Mouse (Mus musculus) cerebellum, adult 11 months (tissue): ENCODE results near the gene Cbfa2t2.
A peak's percentile ranks its signal among the peaks of the same experiment; 100 is the strongest.

Experiments
- DNase-seq: peaks from one replicate; pipeline ENCODE4 v3.0.0; 2022

The Cbfa2t2 gene

GRCm38 (mm10) chr2:154426188-154426904, 9.9 kb upstream of the Cbfa2t2 start:
- DNase-seq: no peak

GRCm38 (mm10) chr2:154426905-154427852, 9.1 kb upstream of the Cbfa2t2 start:
- no peak for DNase-seq

- no peak for DNase-seq
These were observed 8.4 kb upstream of the Cbfa2t2 start for GRCm38 (mm10) chr2:154427853-154428360.

- no peak for DNase-seq
These were observed 5.7 kb upstream of the Cbfa2t2 start for GRCm38 (mm10) chr2:154430566-154430965.

GRCm38 (mm10) chr2:154432696-154433095, 3.6 kb upstream of the Cbfa2t2 start:
- no peak for DNase-seq

GRCm38 (mm10) chr2:154433391-154433790, 2.9 kb upstream of the Cbfa2t2 start:
- peak; percentile 63 for DNase-seq

GRCm38 (mm10) chr2:154434690-154435089, 1.6 kb upstream of the Cbfa2t2 start:
- no peak for DNase-seq

GRCm38 (mm10) chr2:154436076-154436457, 214 bp upstream of the Cbfa2t2 start:
- peak; percentile 98 for DNase-seq

GRCm38 (mm10) chr2:154437191-154437527, 878 bp downstream of the Cbfa2t2 start:
- DNase-seq: no peak

GRCm38 (mm10) chr2:154440453-154440852, 4.2 kb downstream of the Cbfa2t2 start:
- no peak for DNase-seq

GRCm38 (mm10) chr2:154447821-154448220, 11.5 kb downstream of the Cbfa2t2 start:
- no peak for DNase-seq

- no peak for DNase-seq
These were observed 12.4 kb downstream of the Cbfa2t2 start for GRCm38 (mm10) chr2:154448633-154449032.

- no peak for DNase-seq
These were observed 16.7 kb downstream of the Cbfa2t2 start for GRCm38 (mm10) chr2:154452951-154453350.

- DNase-seq: no peak
These were observed 17.8 kb downstream of the Cbfa2t2 start for GRCm38 (mm10) chr2:154454099-154454498.

- no peak for DNase-seq
These were observed 18.3 kb downstream of the Cbfa2t2 start for GRCm38 (mm10) chr2:154454605-154455004.

GRCm38 (mm10) chr2:154455776-154456175, 19.5 kb downstream of the Cbfa2t2 start:
- no peak for DNase-seq

GRCm38 (mm10) chr2:154456621-154457020, 20.3 kb downstream of the Cbfa2t2 start:
- no peak for DNase-seq

GRCm38 (mm10) chr2:154459262-154459661, 23.0 kb downstream of the Cbfa2t2 start:
- no peak for DNase-seq

- peak; percentile 71 for DNase-seq
These were observed 23.6 kb downstream of the Cbfa2t2 start for GRCm38 (mm10) chr2:154459851-154460250.

- no peak for DNase-seq
These were observed 27.4 kb downstream of the Cbfa2t2 start for GRCm38 (mm10) chr2:154463621-154464198.

GRCm38 (mm10) chr2:154465914-154466335, 29.6 kb downstream of the Cbfa2t2 start:
- DNase-seq: no peak

GRCm38 (mm10) chr2:154467139-154467538, 30.9 kb downstream of the Cbfa2t2 start:
- no peak for DNase-seq
